Mouse (Mus musculus) thymus, postnatal 14 days (tissue): Measurements from ENCODE around the gene Eps15l1.
A peak's percentile ranks its signal among the peaks of the same experiment; 100 is the strongest.

Experiments
- DNase-seq: peaks from one replicate; pipeline ENCODE4 v3.0.0; 2021

The Eps15l1 gene

GRCm38 (mm10) chr8:72348956-72349355, 72.3 kb downstream of the Eps15l1 start:
- no peak for DNase-seq

- no peak for DNase-seq
These were observed 73.1 kb downstream of the Eps15l1 start for GRCm38 (mm10) chr8:72348114-72348513.

- DNase-seq: no peak
These were observed 73.7 kb downstream of the Eps15l1 start for GRCm38 (mm10) chr8:72347553-72347952.

GRCm38 (mm10) chr8:72343725-72344124, 77.5 kb downstream of the Eps15l1 start:
- no peak for DNase-seq

GRCm38 (mm10) chr8:72342556-72343300, 78.5 kb downstream of the Eps15l1 start:
- no peak for DNase-seq

- no peak for DNase-seq
These were observed 84.2 kb downstream of the Eps15l1 start for GRCm38 (mm10) chr8:72337034-72337433.

- no peak for DNase-seq
These were observed 85.0 kb downstream of the Eps15l1 start for GRCm38 (mm10) chr8:72336273-72336672.

- no peak for DNase-seq
These were observed 87.1 kb downstream of the Eps15l1 start for GRCm38 (mm10) chr8:72334144-72334641.

GRCm38 (mm10) chr8:72333429-72334143, 87.7 kb downstream of the Eps15l1 start:
- no peak for DNase-seq

GRCm38 (mm10) chr8:72331631-72332030, 89.6 kb downstream of the Eps15l1 start:
- DNase-seq: no peak

- no peak for DNase-seq
These were observed 90.3 kb downstream of the Eps15l1 start for GRCm38 (mm10) chr8:72330806-72331516.

- no peak for DNase-seq
These were observed 92.1 kb downstream of the Eps15l1 start for GRCm38 (mm10) chr8:72329116-72329515.

- DNase-seq: no peak
These were observed 96.6 kb downstream of the Eps15l1 start for GRCm38 (mm10) chr8:72324708-72325107.

- DNase-seq: no peak
These were observed 97.1 kb downstream of the Eps15l1 start for GRCm38 (mm10) chr8:72324036-72324706.

GRCm38 (mm10) chr8:72323131-72323725, 98.0 kb downstream of the Eps15l1 start:
- no peak for DNase-seq

- DNase-seq: no peak
These were observed 98.8 kb downstream of the Eps15l1 start for GRCm38 (mm10) chr8:72322471-72322889.

GRCm38 (mm10) chr8:72321635-72322441, 99.4 kb downstream of the Eps15l1 start:
- DNase-seq: no peak

- no peak for DNase-seq
These were observed 100.3 kb downstream of the Eps15l1 start for GRCm38 (mm10) chr8:72320803-72321583.

- DNase-seq: peak; percentile 31
These were observed 101.1 kb downstream of the Eps15l1 start for GRCm38 (mm10) chr8:72319921-72320802.

GRCm38 (mm10) chr8:72319397-72319796, 101.9 kb downstream of the Eps15l1 start:
- no peak for DNase-seq
